Mouse (Mus musculus): ENCODE measurements around the gene Tmem8b.

GRCm38 (mm10) chr4:43729126-43729525 is 60.4 kb downstream of the Tmem8b start:
- TF ChIP-seq CHD2 (IDR thresholded peaks at IDR 0.05; ENCODE audit: low read depth, low read length) (no peak), MAFK (IDR thresholded peaks at IDR 0.05; ENCODE audit: insufficient read depth, low read depth, low read length) (no peak), HCFC1 (IDR thresholded peaks at IDR 0.05; ENCODE audit: borderline replicate concordance, insufficient read depth, low read length) (no peak), ZNF384 (IDR thresholded peaks at IDR 0.05; ENCODE audit: low read depth, low read length) (no peak), ZC3H11A (IDR thresholded peaks at IDR 0.05; ENCODE audit: borderline replicate concordance, low read depth, low read length) (no peak)

Data from ES-E14 (cell line).